Mouse (Mus musculus) brain, embryonic 14.5 days (tissue): ENCODE measurements around the gene Tmem179.

ENCODE experiments used
- CTCF ChIP-seq: fragments of 200-500 bp; IDR thresholded peaks from 2 replicates; pipeline ENCODE4 v1.5.1; 2012; ENCODE audit warnings: inconsistent platforms, mild to moderate bottlenecking, moderate library complexity, borderline replicate concordance; ENCODE audit not compliant: insufficient read depth, insufficient read length; ENCODE audit errors: extremely low read depth
- POLR2A ChIP-seq: fragments of 200-500 bp; IDR thresholded peaks from 2 replicates; pipeline ENCODE4 v1.6.1; 2012; ENCODE audit warnings: mild to moderate bottlenecking, inconsistent platforms, borderline replicate concordance; ENCODE audit not compliant: poor library complexity, insufficient read depth, insufficient read length, severe bottlenecking; ENCODE audit errors: extremely low read depth

GRCm38 (mm10) chr12:112538356-112538755 is 21.8 kb upstream of the Tmem179 start:
- TF ChIP-seq CTCF (no peak), POLR2A (no peak)
